9 mouse cellular contexts compared by ENCODE assay signal in genomic region chr13:98391635-98391990, GRCm38 (mm10). TPM values are rescaled to one million over a fixed set of nuclear protein-coding genes. Genes with fewer than 3 reads are reported as not detected.
DNase-seq lines count a peak whose midpoint lies in the region; ATAC-seq lines count a peak whose summit lies in the region.
"Had no signal": no experiment of that assay in that cellular context is flagged by ENCODE, and none has a peak within 500 bp of the region (broad histone marks: within the 10 kb centered on the region; RNA-seq: fewer than 3 reads in every experiment).

No protein-coding gene starts in this region.

- no peak for ATAC-seq in liver, embryonic 11.5 days (replicated peaks; ENCODE audit: low FRiP score)
- ATAC-seq in forebrain, embryonic 13.5 days: no peak
- no peak for ATAC-seq in limb, embryonic 11.5 days (ENCODE audit: insufficient number of reproducible peaks, low FRiP score, low TSS enrichment, low read depth)
- peak; percentile 17; the same call in 1 of the 2 replicates for ATAC-seq in neural tube, embryonic 14.5 days (ENCODE audit: low read depth)

- DNase-seq in liver, embryonic 11.5 days (ENCODE audit: low spot score): no peak
- DNase-seq in liver: no peak
- DNase-seq in limb, embryonic 11.5 days (ENCODE audit: low spot score): no peak
- DNase-seq in gastrocnemius, postnatal 36 days: no peak
- no peak for DNase-seq in frontal cortex, postnatal 14 days (ENCODE audit: low spot score in 2 of 2)
- DNase-seq in right cerebral cortex, adult 18-20 months: no peak
- DNase-seq: cerebellum, adult 8-10 months had no signal

- intact Hi-C loops in gastrocnemius, postnatal 36 days (cut with DNase I): no loop called here

- peaks cover 59% of the 10 kb centered on the region for H3K27me3 ChIP-seq in liver, embryonic 11.5 days (replicated peaks; ENCODE audit: control insufficient read depth, insufficient read depth, low read length)
- H3K27me3 ChIP-seq in forebrain, embryonic 13.5 days: peaks cover 78% of the 10 kb centered on the region
- peaks cover 26% of the 10 kb centered on the region for H3K27me3 ChIP-seq in limb, embryonic 11.5 days (ENCODE audit: control insufficient read depth, insufficient read depth, low read length)
- peaks cover 48% of the 10 kb centered on the region for H3K27me3 ChIP-seq in neural tube, embryonic 14.5 days (ENCODE audit: control insufficient read depth, insufficient read depth, low read length)

- WGBS in liver, embryonic 11.5 days: 7% methylated on average over 4 of the region's 4 CpGs
- WGBS in forebrain, embryonic 13.5 days: 7% methylated on average over 4 of the region's 4 CpGs
- WGBS in limb, embryonic 11.5 days: 6% methylated on average over 4 of the region's 4 CpGs
- 2% methylated on average over 4 of the region's 4 CpGs for WGBS in neural tube, embryonic 14.5 days

- H3K4me1 ChIP-seq in liver, embryonic 11.5 days (replicated peaks; ENCODE audit: control insufficient read depth, insufficient read depth, low read length): no peaks in the 10 kb centered on the region
- H3K4me1 ChIP-seq in forebrain, embryonic 13.5 days: peaks cover 7% of the 10 kb centered on the region; the same call in 1 of the 2 replicates
- peaks cover 12% of the 10 kb centered on the region for H3K4me1 ChIP-seq in limb, embryonic 11.5 days (ENCODE audit: control insufficient read depth, insufficient read depth, low read length)
- 0 out of 2 replicates have a peak, but pooled peaks cover 7% of the 10 kb centered on the region for H3K4me1 ChIP-seq in neural tube, embryonic 14.5 days (ENCODE audit: control insufficient read depth, insufficient read depth, low read length)

- H3K4me3 ChIP-seq in liver, embryonic 11.5 days (ENCODE audit: low read depth, low read length): peak overlapping the region; percentile 38; the same call in 1 of the 2 replicates
- H3K4me3 ChIP-seq in forebrain, embryonic 13.5 days: peak overlapping the region; percentile 40; the same call in 1 of the 2 replicates
- no peak overlapping the region for H3K4me3 ChIP-seq in limb, embryonic 11.5 days (ENCODE audit: low read depth, low read length)
- peak overlapping the region; percentile 34; the same call in 1 of the 2 replicates for H3K4me3 ChIP-seq in neural tube, embryonic 14.5 days (ENCODE audit: low read depth, low read length)

- H3K9me3 ChIP-seq in liver, embryonic 11.5 days (ENCODE audit: control insufficient read depth, low read length): no peaks in the 10 kb centered on the region
- no peaks in the 10 kb centered on the region for H3K9me3 ChIP-seq in forebrain, embryonic 13.5 days (replicated peaks)
- no peaks in the 10 kb centered on the region for H3K9me3 ChIP-seq in limb, embryonic 11.5 days (ENCODE audit: control insufficient read depth, low read length)
- no peaks in the 10 kb centered on the region for H3K9me3 ChIP-seq in neural tube, embryonic 14.5 days (ENCODE audit: control insufficient read depth, low read length)

- no peaks in the 10 kb centered on the region for H3K36me3 ChIP-seq in liver, embryonic 11.5 days (ENCODE audit: control insufficient read depth, insufficient read depth, low read length)
- no peaks in the 10 kb centered on the region for H3K36me3 ChIP-seq in forebrain, embryonic 13.5 days (ENCODE audit: poor library complexity, severe bottlenecking)
- H3K36me3 ChIP-seq in limb, embryonic 11.5 days (ENCODE audit: control insufficient read depth, insufficient read depth, low read length): no peaks in the 10 kb centered on the region
- H3K36me3 ChIP-seq in neural tube, embryonic 14.5 days (ENCODE audit: control insufficient read depth, insufficient read depth, low read length): no peaks in the 10 kb centered on the region

- peak overlapping the region; percentile 64 for H3K4me2 ChIP-seq in liver, embryonic 11.5 days
- H3K4me2 ChIP-seq in forebrain, embryonic 13.5 days: peak overlapping the region; percentile 69
- H3K4me2 ChIP-seq in limb, embryonic 11.5 days (ENCODE audit: low read depth, severe bottlenecking): peak overlapping the region; percentile 75; the same call in 1 of the 2 replicates
- no peak overlapping the region for H3K4me2 ChIP-seq in neural tube, embryonic 14.5 days (ENCODE audit: low read depth, low read length)

- no peak overlapping the region for H3K9ac ChIP-seq in liver, embryonic 11.5 days (ENCODE audit: low read depth, low read length)
- H3K9ac ChIP-seq in forebrain, embryonic 13.5 days: no peak overlapping the region
- no peak overlapping the region for H3K9ac ChIP-seq in limb, embryonic 11.5 days (ENCODE audit: low read length)
- no peak overlapping the region for H3K9ac ChIP-seq in neural tube, embryonic 14.5 days (replicated peaks; ENCODE audit: low read depth, low read length)

- no peak overlapping the region for H3K27ac ChIP-seq in liver, embryonic 11.5 days (ENCODE audit: low read depth, low read length)
- no peak overlapping the region for H3K27ac ChIP-seq in forebrain, embryonic 13.5 days
- no peak overlapping the region for H3K27ac ChIP-seq in limb, embryonic 11.5 days (replicated peaks; ENCODE audit: low read depth, low read length)
- H3K27ac ChIP-seq in neural tube, embryonic 14.5 days (ENCODE audit: low read depth, low read length): no peak overlapping the region

RNA-seq across cellular contexts. Expression of gene Foxd1, which starts 37.6 kb away (rescaled TPM):
- 0.05 TPM in 1 of 2 replicates, not detected in the other for polyA plus RNA-seq in liver, embryonic 11.5 days (2014; fragmentation: Nextera tagmentation; extraction: Ambion mirVana)
- polyA plus RNA-seq in forebrain, embryonic 13.5 days (2015; fragmentation: Nextera tagmentation; extraction: Ambion mirVana): 0.68 and 0.80 TPM in 2 replicates
- polyA plus RNA-seq in limb, embryonic 11.5 days (2014; fragmentation: Nextera tagmentation; extraction: Ambion mirVana): 0.05 and 0.07 TPM in 2 replicates
- polyA plus RNA-seq in neural tube, embryonic 14.5 days (2014; fragmentation: Nextera tagmentation; extraction: Ambion mirVana): 0.12 and 0.76 TPM in 2 replicates
- under 1 TPM in 1 of 2 experiments, not detected in 1; 0.17 TPM for total RNA-seq in gastrocnemius, postnatal 36 days (2021)
